Mouse (Mus musculus) embryonic stem cell, embryonic (primary cell): ENCODE measurements around the gene Olfr790.

Source experiments
- CTCF ChIA-PET, 4 experiments: fragments of 300-600 bp in 2 of 4; fragments of 350-600 bp in 2 of 4; sonication (Branson Sonifier 250); formaldehyde crosslinking; loops; one replicate each; lab custom pipeline; 2022; ENCODE audit warnings: inconsistent platforms in 2 of 4; lab: Charles Lee
- POLR2A ChIA-PET, 4 experiments: fragments of 300-600 bp in 2 of 4; fragments of 350-600 bp in 2 of 4; sonication (Branson Sonifier 250); formaldehyde crosslinking; loops; one replicate each; lab custom pipeline; 2022; ENCODE audit warnings: antibody characterized with exemption in 4 of 4, inconsistent platforms in 1 of 4; lab: Charles Lee

Olfr790 gene

DNA sequence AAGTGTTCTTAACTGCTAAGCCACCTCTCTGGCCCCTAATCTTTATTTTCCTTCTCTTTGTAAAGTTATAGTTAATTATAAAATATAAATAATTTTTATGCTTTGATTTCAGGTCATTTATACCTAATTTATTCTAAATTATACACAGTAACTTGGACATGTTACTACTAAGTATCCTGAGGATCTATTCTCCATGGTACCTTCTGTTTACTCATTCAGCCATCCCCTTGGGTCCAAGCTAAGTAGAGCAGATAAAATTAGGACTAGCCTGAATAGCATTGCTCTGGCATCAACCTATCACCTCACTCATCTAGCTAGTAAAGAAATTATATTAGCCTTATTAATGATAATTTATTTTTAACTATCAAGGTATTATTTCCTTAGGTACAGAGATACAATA lies at the start of gene Olfr790:
Gene Olfr790 (plus strand): TSS at position 301 of the 400 bp plus-strand sequence.
- ChIA-PET CTCF (no interaction called here), POLR2A (no interaction called here)

DNA sequence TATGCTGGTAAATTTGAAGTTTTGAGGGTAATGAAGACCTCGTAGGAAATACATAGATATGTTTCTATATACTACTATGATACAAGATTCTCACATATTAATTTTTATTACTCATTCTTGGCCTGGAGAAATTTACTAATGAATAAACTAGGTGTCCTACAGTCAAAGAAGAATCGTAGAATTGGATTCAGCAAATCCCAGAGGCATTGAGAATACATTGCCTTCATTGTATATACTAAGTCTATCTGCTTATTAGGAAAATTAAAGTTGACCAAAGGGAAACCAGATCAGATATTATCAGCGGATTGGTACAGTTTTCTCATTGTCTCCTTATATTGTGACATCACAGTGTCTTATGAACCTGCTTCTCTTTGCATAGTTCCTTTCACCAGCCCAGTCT lies 36.7 kb upstream of the Olfr790 start, which contains the start of gene Olfr787:
Gene Olfr787 (plus strand): TSS at position 301 of the 400 bp plus-strand sequence.
- POLR2A ChIA-PET, result no interaction called here
- CTCF ChIA-PET, result no interaction called here

DNA sequence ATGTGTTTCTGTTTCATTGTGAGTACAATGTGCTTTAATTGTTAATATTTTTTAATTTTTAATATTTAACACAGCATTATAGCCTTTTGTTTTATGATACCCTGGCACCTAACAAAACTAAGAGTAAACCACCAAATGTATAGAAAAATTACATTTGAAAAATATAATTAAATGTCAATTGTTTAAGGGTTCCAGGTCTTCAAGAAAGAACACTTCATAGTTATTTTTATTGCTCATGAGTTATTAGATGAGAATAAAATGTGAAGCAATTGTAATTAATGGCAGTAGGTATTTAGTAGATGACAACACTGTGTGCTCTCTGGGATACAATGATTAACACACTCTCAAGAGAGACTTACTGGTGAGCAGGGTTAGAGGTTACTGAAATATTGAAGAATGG lies 27.6 kb upstream of the Olfr790 start, which contains the start of gene Olfr788:
Gene Olfr788 (plus strand): TSS at position 301 of the 400 bp plus-strand sequence.
- ChIA-PET CTCF (interaction anchor here in 1 of 4 experiments (0.6 kb wide), 1 partner anchor 706 kb away, joined by 3 read pairs; no protein-coding TSS in a partner anchor), POLR2A (no interaction called here)

GRCm38 (mm10) chr10:129473256-129473655 lies 25.0 kb upstream of the Olfr790 start:
- POLR2A ChIA-PET, result no interaction called here
- CTCF ChIA-PET, result no interaction called here

DNA sequence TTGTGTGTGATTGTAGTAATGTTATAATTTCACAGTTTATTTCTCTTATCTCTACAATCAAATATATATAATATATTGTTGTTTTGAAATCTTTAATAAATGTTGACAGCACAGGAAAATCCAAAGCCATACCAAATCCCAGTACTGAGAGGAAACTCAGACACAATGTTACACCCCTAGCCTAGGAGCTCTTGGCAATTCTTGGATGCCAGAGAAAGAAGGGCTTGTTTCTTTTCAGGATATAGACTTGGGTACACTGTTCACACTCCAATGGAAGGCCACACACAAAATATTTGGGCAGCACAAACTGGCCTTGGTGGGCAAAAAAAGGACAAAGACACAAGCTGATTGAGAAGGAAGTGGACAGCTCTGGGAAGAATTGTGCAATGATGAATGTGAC lies 24.6 kb upstream of the Olfr790 start:
- CTCF ChIA-PET, result no interaction called here
- POLR2A ChIA-PET, result no interaction called here

DNA sequence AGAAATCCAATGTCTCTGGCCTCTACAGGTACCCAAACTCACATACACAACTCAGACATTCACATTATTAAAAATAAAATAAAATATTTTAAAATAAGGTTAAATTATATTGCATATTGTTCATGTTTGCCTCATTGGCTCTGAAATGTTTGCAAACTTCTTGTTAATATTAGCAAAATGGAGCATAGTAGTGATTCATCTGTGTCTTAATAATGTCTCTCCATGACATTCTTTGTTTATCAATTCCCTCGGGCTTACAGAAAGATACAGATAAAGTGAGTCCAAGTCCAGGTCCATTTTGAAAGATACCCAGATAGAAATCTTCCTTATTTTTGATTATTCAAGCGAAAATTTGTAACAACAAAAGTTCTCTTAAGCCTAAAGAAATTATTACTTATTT lies 13.8 kb upstream of the Olfr790 start, which contains the start of gene Olfr789:
Gene Olfr789 (plus strand): TSS at position 301 of the 400 bp plus-strand sequence.
- POLR2A ChIA-PET, result no interaction called here

DNA sequence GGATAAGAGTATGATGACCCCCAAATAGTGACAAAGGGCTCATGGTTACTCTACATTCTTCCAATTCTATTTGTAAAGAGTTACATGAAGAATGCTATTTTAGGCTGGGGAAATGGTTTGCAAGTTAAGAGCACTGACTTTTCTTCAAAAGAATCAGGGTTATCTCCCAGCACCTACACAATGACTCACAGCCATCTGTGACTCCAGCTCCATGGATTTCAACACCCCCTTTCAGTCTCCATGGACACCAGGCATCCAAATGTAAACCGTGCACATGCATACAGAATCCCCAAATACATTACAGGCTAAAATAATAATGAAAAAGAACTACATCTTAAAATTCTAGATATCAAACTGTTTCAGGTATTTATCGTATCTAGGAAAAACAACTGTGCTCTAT lies 8.2 kb upstream of the Olfr790 start:
- POLR2A ChIA-PET, result no interaction called here
- CTCF ChIA-PET, result no interaction called here

More for the DNA sequence above, 13.8 kb upstream of the Olfr790 start, which contains the start of gene Olfr789:
- CTCF ChIA-PET, result no interaction called here

- ChIA-PET POLR2A (no interaction called here), CTCF (no interaction called here)
Observed at GRCm38 (mm10) chr10:129521492-129521891, 23.2 kb downstream of the Olfr790 start, which contains the start of gene Olfr791. Gene Olfr791 (plus strand): TSS chr10:129521792.

GRCm38 (mm10) chr10:129538862-129539261 lies 40.6 kb downstream of the Olfr790 start, which contains the start of gene Olfr792:
Gene Olfr792 (plus strand): TSS chr10:129539162.
- CTCF ChIA-PET, result no interaction called here

GRCm38 (mm10) chr10:129549354-129549753 lies 51.1 kb downstream of the Olfr790 start:
- CTCF ChIA-PET, result interaction anchor here in 1 of 4 experiments (0.7 kb wide), 1 partner anchor 66 kb away, joined by 3 read pairs; no protein-coding TSS in a partner anchor
- POLR2A ChIA-PET, result no interaction called here

More at GRCm38 (mm10) chr10:129538862-129539261, 40.6 kb downstream of the Olfr790 start, which contains the start of gene Olfr792:
- POLR2A ChIA-PET, result no interaction called here
